Mouse (Mus musculus): ENCODE measurements around the gene Zfp652. TPM values are rescaled to one million over a fixed set of nuclear protein-coding genes. Genes with fewer than 3 reads are reported as not detected.
"Not testable (repeated sequence)": the region's sequence is repeated elsewhere in the genome, so short reads cannot be mapped to it uniquely, and the experiment has no call there.

Gene Zfp652
- total and polyA plus RNA-seq, 2 experiments from 2014 or later: 12.6 to 25.3 TPM

DNA sequence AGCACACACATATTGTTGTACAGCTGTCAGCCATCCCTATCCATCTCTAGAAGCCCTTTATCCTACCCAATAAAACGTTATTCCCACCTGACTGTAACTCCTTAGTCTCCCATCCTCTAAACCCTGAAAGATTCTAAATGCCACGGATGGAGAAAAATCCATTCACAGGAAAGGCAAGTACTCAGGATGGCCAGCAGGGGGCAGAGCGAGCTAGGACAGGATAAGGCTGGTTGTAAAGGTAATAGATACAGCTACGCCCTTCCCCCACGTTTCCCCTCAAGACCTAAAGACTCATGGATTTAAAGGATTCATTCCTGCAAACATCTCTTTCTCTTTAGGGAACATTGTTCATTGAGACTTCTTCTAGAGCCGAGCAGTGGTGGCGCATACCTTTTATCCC lies 163.8 kb downstream of the Zfp652 start:
- peak; percentile 23; the same call in 1 of the 2 replicates for ATAC-seq (ENCODE audit: low FRiP score)
- no peaks in the 10 kb centered on the region for H3K9me3 ChIP-seq (ENCODE audit: low read length)
- no peak overlapping the region for H3K27ac ChIP-seq (ENCODE audit: low read depth, low read length)
- peak; percentile 90 for TF ChIP-seq CTCF (IDR thresholded peaks at IDR 0.05)
- H3K27me3 ChIP-seq (ENCODE audit: insufficient read depth, low read length): no peaks in the 10 kb centered on the region
- peak; percentile 75 for DNase-seq (ENCODE audit: low spot score)
- WGBS: 14% methylated on average over 7 of the region's 7 CpGs
- peak overlapping the region; percentile 33 for H3K4me2 ChIP-seq (ENCODE audit: low read depth, low read length, poor library complexity, severe bottlenecking)
- H3K4me3 ChIP-seq (ENCODE audit: low read depth, low read length): peak overlapping the region; percentile 12; the same call in 1 of the 2 replicates
- no peaks in the 10 kb centered on the region for H3K36me3 ChIP-seq (ENCODE audit: insufficient read depth, low read length)
- no peaks in the 10 kb centered on the region for H3K4me1 ChIP-seq (ENCODE audit: insufficient read depth, low read length)
- no peak overlapping the region for H3K9ac ChIP-seq (replicated peaks; ENCODE audit: low read length, poor library complexity, severe bottlenecking)

DNA sequence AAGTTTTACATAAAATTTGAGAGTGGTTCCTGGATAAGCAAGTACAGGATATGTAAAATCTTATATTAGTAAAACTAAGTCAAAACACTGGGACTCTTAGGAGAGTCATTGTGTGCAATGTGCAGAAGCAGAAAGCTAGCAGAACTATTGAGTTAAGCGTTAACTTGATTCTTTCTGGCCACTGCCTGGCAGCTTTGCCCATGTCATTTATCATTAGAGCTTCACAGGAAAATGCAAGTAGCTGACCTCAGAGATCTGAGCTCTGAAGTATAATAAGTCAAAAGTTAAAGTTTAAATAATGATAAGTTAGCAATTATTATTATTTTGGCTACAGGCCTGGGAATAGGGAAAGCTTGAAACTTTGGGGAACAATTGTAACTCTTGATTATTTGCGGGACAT lies 167.4 kb downstream of the Zfp652 start:
- DNase-seq (ENCODE audit: low spot score); H3K27ac ChIP-seq (ENCODE audit: low read depth, low read length); H3K4me2 ChIP-seq (ENCODE audit: low read depth, low read length, poor library complexity, severe bottlenecking); H3K36me3 ChIP-seq (ENCODE audit: insufficient read depth, low read length); H3K27me3 ChIP-seq (ENCODE audit: insufficient read depth, low read length); H3K4me1 ChIP-seq (ENCODE audit: insufficient read depth, low read length); H3K4me3 ChIP-seq (ENCODE audit: low read depth, low read length); H3K9ac ChIP-seq (replicated peaks; ENCODE audit: low read length, poor library complexity, severe bottlenecking); ATAC-seq (ENCODE audit: low FRiP score); H3K9me3 ChIP-seq (ENCODE audit: low read length): not testable (repeated sequence)
- WGBS: 87% methylated on average over 2 of the region's 2 CpGs

Other genes with a start within 250 kb of the Zfp652 start
- 22.3 and 22.8 TPM in 2 replicates for gene Nxph3, start 198.1 kb upstream of the Zfp652 start, total RNA-seq (2014; rRNA removed)
- gene Nxph3, start 198.1 kb upstream of the Zfp652 start, polyA plus RNA-seq (2015; fragmentation: Nextera tagmentation; extraction: Ambion mirVana): 5.1 and 5.6 TPM in 2 replicates
- gene Ngfr, start 124.9 kb upstream of the Zfp652 start, total RNA-seq (2014; rRNA removed): 11.1 and 16.9 TPM in 2 replicates
- gene Ngfr, start 124.9 kb upstream of the Zfp652 start, polyA plus RNA-seq (2015; fragmentation: Nextera tagmentation; extraction: Ambion mirVana): 5.1 and 5.2 TPM in 2 replicates
- gene Phb, start 45.7 kb upstream of the Zfp652 start, total RNA-seq (2014; rRNA removed): 132 and 137 TPM in 2 replicates
- gene Phb, start 45.7 kb upstream of the Zfp652 start, polyA plus RNA-seq (2015; fragmentation: Nextera tagmentation; extraction: Ambion mirVana): 207 and 222 TPM in 2 replicates
- 0.66 and 2.1 TPM in 2 replicates for gene B130006D01Rik, start 10.9 kb downstream of the Zfp652 start, total RNA-seq (2014; rRNA removed)
- 0.32 and 0.51 TPM in 2 replicates for gene B130006D01Rik, start 10.9 kb downstream of the Zfp652 start, polyA plus RNA-seq (2015; fragmentation: Nextera tagmentation; extraction: Ambion mirVana)
- 0.85 and 2.1 TPM in 2 replicates for gene Phospho1, start 111.8 kb downstream of the Zfp652 start, total RNA-seq (2014; rRNA removed)
- not detected in 2 replicates for gene Phospho1, start 111.8 kb downstream of the Zfp652 start, polyA plus RNA-seq (2015; fragmentation: Nextera tagmentation; extraction: Ambion mirVana)
- gene Gngt2, start 124.5 kb downstream of the Zfp652 start, total RNA-seq (2014; rRNA removed): 2.9 and 3.3 TPM in 2 replicates
- 2.4 TPM in 2 replicates for gene Gngt2, start 124.5 kb downstream of the Zfp652 start, polyA plus RNA-seq (2015; fragmentation: Nextera tagmentation; extraction: Ambion mirVana)
- gene Abi3, start 129.8 kb downstream of the Zfp652 start, total RNA-seq (2014; rRNA removed): 1.0 and 1.1 TPM in 2 replicates
- gene Abi3, start 129.8 kb downstream of the Zfp652 start, polyA plus RNA-seq (2015; fragmentation: Nextera tagmentation; extraction: Ambion mirVana): 1.5 TPM in 2 replicates
- not detected in 2 replicates for gene B4galnt2, start 202.2 kb downstream of the Zfp652 start, total RNA-seq (2014; rRNA removed)
- gene B4galnt2, start 202.2 kb downstream of the Zfp652 start, polyA plus RNA-seq (2015; fragmentation: Nextera tagmentation; extraction: Ambion mirVana): not detected in 2 replicates

Data from midbrain, postnatal 0 days (tissue).